Mouse (Mus musculus): ENCODE results near the gene Lats1. TPM values are rescaled to one million over a fixed set of nuclear protein-coding genes. Genes with fewer than 3 reads are reported as not detected.
"Not testable (repeated sequence)": the region's sequence is repeated elsewhere in the genome, so short reads cannot be mapped to it uniquely, and the experiment has no call there.

Lats1 gene
- polyA plus RNA-seq, 1 experiment from 2014 or later: 10.4 TPM

- Histone ChIP-seq H3K27ac (no peak overlapping the region), H3K9ac (no peak overlapping the region), H3K27me3 (no peaks in the 10 kb centered on the region), H3K4me1 (replicated peaks) (peaks cover 32% of the 10 kb centered on the region), H3K4me2 (no peak overlapping the region), H3K4me3 (no peak overlapping the region), H3K9me3 (no peaks in the 10 kb centered on the region), H3K36me3 (no peaks in the 10 kb centered on the region)
- ATAC-seq (ENCODE audit: low FRiP score): no peak
Observed at GRCm38 (mm10) chr10:7731582-7731981, 50.6 kb downstream of the Lats1 start.

- ATAC-seq (ENCODE audit: low FRiP score): no peak
- peaks cover 13% of the 10 kb centered on the region for H3K36me3 ChIP-seq
- H3K4me2 ChIP-seq: no peak overlapping the region
- H3K27me3 ChIP-seq: no peaks in the 10 kb centered on the region
- H3K4me3 ChIP-seq: no peak overlapping the region
- no peaks in the 10 kb centered on the region for H3K9me3 ChIP-seq
- H3K9ac ChIP-seq: no peak overlapping the region
- H3K27ac ChIP-seq: no peak overlapping the region
- 0 out of 2 replicates have a peak, but pooled peaks cover 2% of the 10 kb centered on the region for H3K4me1 ChIP-seq (replicated peaks)
Observed at GRCm38 (mm10) chr10:7737122-7737521, 56.1 kb downstream of the Lats1 start.

- no peak overlapping the region for H3K4me3 ChIP-seq
- WGBS: 86% methylated on average over 3 of the region's 3 CpGs
- H3K36me3 ChIP-seq: peaks cover 17% of the 10 kb centered on the region
- H3K9me3 ChIP-seq: no peaks in the 10 kb centered on the region
- H3K4me2 ChIP-seq: no peak overlapping the region
- H3K27ac ChIP-seq: no peak overlapping the region
- H3K27me3 ChIP-seq: no peaks in the 10 kb centered on the region
- no peak overlapping the region for H3K9ac ChIP-seq
- H3K4me1 ChIP-seq (replicated peaks): 0 out of 2 replicates have a peak, but pooled peaks cover 2% of the 10 kb centered on the region
- ATAC-seq (ENCODE audit: low FRiP score): no peak
Observed at GRCm38 (mm10) chr10:7737914-7738313, 56.9 kb downstream of the Lats1 start.

- not testable (repeated sequence) for H3K27ac ChIP-seq; H3K4me2 ChIP-seq; ATAC-seq (ENCODE audit: low FRiP score); H3K4me1 ChIP-seq (replicated peaks); H3K4me3 ChIP-seq; H3K9ac ChIP-seq; H3K9me3 ChIP-seq; H3K27me3 ChIP-seq
- peaks cover 67% of the 10 kb centered on the region for H3K36me3 ChIP-seq
- WGBS: 97% methylated on average over 6 of the region's 6 CpGs
Observed at GRCm38 (mm10) chr10:7745528-7745927, 64.5 kb downstream of the Lats1 start.

- 93% methylated on average over 6 of the region's 6 CpGs for WGBS
- no peaks in the 10 kb centered on the region for H3K27me3 ChIP-seq
- H3K4me2 ChIP-seq: no peak overlapping the region
- ATAC-seq (ENCODE audit: low FRiP score): no peak
- H3K9me3 ChIP-seq: no peaks in the 10 kb centered on the region
- H3K36me3 ChIP-seq: peaks cover 64% of the 10 kb centered on the region
- no peak overlapping the region for H3K9ac ChIP-seq
- H3K4me1 ChIP-seq (replicated peaks): no peaks in the 10 kb centered on the region
- no peak overlapping the region for H3K4me3 ChIP-seq
- no peak overlapping the region for H3K27ac ChIP-seq
Observed at GRCm38 (mm10) chr10:7748752-7749151, 67.7 kb downstream of the Lats1 start.

GRCm38 (mm10) chr10:7757544-7757943, 76.5 kb downstream of the Lats1 start:
- Histone ChIP-seq H3K4me1 (replicated peaks) (no peaks in the 10 kb centered on the region), H3K4me2 (no peak overlapping the region), H3K27ac (no peak overlapping the region), H3K36me3 (peaks cover 82% of the 10 kb centered on the region), H3K9me3 (no peaks in the 10 kb centered on the region), H3K27me3 (no peaks in the 10 kb centered on the region), H3K9ac (no peak overlapping the region), H3K4me3 (no peak overlapping the region)
- 98% methylated on average over 2 of the region's 2 CpGs for WGBS
- no peak for ATAC-seq (ENCODE audit: low FRiP score)

Other genes starting within 250 kb of the Lats1 start
- 0.83 and 1.3 TPM in 2 replicates for gene Ulbp1, start 207.6 kb upstream of the Lats1 start, polyA plus RNA-seq (2015; fragmentation: Nextera tagmentation; extraction: Ambion mirVana)
- 23.4 and 23.6 TPM in 2 replicates for gene Lrp11, start 91.4 kb upstream of the Lats1 start, polyA plus RNA-seq (2015; fragmentation: Nextera tagmentation; extraction: Ambion mirVana)
- gene Nup43, start 13.7 kb upstream of the Lats1 start, polyA plus RNA-seq (2015; fragmentation: Nextera tagmentation; extraction: Ambion mirVana): 35.8 and 38.2 TPM in 2 replicates
- 166 and 171 TPM in 2 replicates for gene Pcmt1, start 78 bp upstream of the Lats1 start, polyA plus RNA-seq (2015; fragmentation: Nextera tagmentation; extraction: Ambion mirVana)
- 35.9 and 36.6 TPM in 2 replicates for gene Katna1, start 44.8 kb downstream of the Lats1 start, polyA plus RNA-seq (2015; fragmentation: Nextera tagmentation; extraction: Ambion mirVana)
- 49.3 and 54.5 TPM in 2 replicates for gene Ginm1, start 111.6 kb downstream of the Lats1 start, polyA plus RNA-seq (2015; fragmentation: Nextera tagmentation; extraction: Ambion mirVana)
- gene Ppil4, start 111.7 kb downstream of the Lats1 start, polyA plus RNA-seq (2015; fragmentation: Nextera tagmentation; extraction: Ambion mirVana): 49.1 and 49.7 TPM in 2 replicates
- gene Zc3h12d, start 151.3 kb downstream of the Lats1 start, polyA plus RNA-seq (2015; fragmentation: Nextera tagmentation; extraction: Ambion mirVana): 0.18 TPM in 2 replicates

All from hindbrain, embryonic 13.5 days (tissue).